Mouse (Mus musculus): ENCODE data around the gene Robo1.

Robo1 gene

DNA sequence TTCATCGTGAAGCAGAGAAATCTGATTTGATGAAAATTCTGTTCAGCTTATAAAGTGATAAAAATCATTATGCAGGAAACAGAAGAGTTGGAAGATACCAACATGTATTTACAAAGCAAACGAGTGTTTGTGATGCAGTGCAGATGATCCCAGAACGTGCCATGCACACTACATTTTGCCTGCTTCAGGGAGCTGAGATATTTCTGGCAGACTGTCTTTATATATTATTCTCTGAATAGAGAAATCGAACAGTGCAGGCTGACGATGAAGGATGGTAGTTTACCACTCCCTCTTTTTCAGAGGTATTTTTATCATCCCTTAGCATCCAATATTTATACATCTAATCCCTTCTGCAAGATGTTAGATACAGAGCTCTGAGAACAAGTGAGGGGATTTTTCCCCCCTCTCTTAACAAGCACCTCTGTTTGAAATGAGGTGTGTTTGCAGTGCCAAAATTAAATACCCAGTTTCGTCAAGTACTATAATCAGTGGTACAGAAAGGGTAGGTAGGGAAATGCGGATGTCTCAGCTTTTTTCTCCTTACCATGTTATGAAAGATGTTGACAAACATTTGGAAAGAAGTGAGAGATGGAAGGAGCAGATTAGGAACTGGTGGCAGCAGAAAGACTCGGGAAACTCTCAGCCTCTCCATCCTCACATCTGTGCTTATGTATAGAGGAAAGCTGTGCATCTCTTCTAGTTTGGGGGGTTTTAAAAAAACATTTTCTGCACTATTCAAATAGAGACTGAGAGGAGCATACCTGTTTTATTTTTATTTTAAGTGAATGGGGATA is at the start of gene Robo1:
TSS of gene Robo1 (plus strand) at position 770 of the 794 bp plus-strand sequence.
- no peak for DNase-seq (ENCODE audit: low spot score in 2 of 2)

DNA sequence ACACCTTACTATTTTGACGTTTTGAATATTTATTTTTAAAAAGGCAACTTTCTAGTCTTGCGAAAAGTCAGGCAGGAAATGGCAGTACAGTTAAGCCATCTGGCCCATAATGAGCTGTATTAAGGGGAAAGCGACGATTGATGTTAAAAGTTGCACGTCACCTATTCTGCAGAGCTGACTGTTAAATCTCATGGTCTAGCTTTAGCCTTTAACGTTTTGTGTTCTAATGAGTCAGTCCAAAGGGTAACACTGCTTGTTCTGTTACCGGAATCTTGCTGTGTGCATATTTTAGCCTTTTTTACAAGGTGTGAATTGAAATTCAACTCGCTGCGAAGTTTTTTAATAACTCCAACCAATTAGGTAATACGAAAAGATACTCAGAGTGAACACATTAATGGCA is 40.3 kb upstream of the Robo1 start:
- DNase-seq (ENCODE audit: low spot score in 2 of 2) = no peak

DNA sequence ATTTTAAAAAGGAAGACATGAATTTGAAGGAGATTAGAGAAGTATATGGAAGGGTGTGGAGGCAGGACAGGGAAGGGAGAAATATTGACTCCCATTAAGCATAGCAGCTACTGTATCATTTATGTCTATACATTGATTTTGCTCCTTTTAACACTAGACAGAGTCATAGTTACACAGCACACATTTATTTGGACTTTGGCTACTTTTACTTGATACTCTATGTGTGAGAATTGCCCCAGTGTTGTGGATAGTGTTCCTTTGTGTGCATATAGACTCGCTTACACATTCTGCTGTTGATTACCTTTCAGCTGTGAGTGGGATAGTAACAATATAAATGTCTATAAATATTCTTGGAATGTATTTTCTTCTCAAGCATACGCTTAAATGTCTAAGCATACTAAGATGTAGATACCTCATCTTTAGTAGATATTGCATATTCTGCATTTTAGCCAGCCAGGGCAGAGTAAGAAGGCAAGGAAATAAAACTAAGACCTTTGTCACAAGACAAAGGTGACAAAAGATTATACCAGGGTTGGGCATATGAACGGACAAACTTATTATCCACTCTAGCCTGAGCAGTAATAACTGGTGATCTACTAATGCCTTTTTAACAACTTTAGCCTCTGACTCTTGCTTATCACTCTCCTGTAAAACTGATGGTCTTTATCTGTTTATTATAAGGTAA is 31.6 kb upstream of the Robo1 start:
- DNase-seq (ENCODE audit: low spot score in 2 of 2) = no peak

- DNase-seq (ENCODE audit: low spot score in 2 of 2) = no peak
Measured at GRCm38 (mm10) chr16:72308331-72308668, 194 bp downstream of the Robo1 start.

DNA sequence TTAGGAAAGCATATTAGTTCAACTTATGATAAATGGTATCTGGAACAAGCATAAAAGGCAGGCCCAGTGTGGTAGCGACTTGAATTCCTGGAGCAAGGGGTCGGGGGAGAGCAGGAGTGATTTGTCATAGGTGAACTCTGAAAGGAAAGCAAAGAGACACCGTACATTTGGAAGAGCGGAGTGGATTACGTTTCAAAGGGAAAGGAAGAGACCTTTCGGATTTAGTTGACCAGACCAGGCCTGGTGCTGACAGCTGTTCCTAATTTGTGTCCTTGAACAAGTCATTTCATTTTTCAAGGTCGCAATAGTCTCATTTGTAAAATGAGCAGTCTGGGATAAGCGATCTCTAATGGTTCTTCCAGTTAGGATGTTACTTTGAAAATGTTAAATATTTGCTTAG is 19.2 kb downstream of the Robo1 start:
- no peak for DNase-seq (ENCODE audit: low spot score in 2 of 2)

GRCm38 (mm10) chr16:72328579-72328978 is 20.5 kb downstream of the Robo1 start:
- DNase-seq (ENCODE audit: low spot score in 2 of 2) = no peak

- no peak for DNase-seq (ENCODE audit: low spot score in 2 of 2)
Measured at GRCm38 (mm10) chr16:72337757-72338156, 29.7 kb downstream of the Robo1 start.

- DNase-seq (ENCODE audit: low spot score in 2 of 2) = no peak
Measured at GRCm38 (mm10) chr16:72350422-72350821, 42.3 kb downstream of the Robo1 start.

- no peak for DNase-seq (ENCODE audit: low spot score in 2 of 2)
Measured at GRCm38 (mm10) chr16:72356515-72357357, 48.6 kb downstream of the Robo1 start.

DNA sequence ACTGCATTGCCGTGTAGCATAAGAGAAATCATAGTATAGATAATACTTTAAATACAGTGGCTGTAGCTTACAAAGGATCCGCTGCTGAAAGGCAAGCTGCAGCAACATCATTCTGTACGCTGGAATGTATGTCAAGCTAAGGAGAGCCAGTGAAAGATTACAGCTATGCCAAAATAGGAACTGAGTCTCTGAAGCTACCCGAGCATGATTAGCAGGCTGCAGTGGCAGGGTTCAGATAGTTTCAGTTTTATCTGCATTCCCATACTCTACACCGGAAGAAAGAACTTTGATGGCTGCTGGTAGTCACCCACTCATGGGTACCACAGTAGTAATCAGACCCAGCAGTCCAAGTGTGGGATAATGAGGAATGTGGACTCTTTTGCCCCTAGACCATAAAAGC is 68.8 kb downstream of the Robo1 start:
- DNase-seq (ENCODE audit: low spot score in 2 of 2) = no peak

DNA sequence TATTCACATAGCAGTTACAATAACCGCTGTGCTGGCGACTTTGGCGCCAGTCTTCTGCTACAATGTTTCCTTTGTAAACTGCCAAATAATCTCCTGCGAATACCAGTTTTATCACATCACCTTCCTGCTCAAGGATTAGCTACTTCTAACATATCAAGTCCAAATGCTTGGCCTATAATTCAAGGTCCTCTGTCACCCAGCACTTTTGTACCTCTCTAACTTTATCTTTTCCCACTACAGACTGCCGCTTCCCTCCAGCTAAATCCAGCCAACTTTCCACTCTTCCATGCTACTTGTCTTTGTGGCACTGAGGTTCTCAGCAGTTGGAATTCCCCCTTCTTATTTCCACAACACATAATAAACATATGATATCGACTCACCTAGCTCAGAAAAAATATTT is 73.7 kb downstream of the Robo1 start:
- no peak for DNase-seq (ENCODE audit: low spot score in 2 of 2)

GRCm38 (mm10) chr16:72383566-72383965 is 75.5 kb downstream of the Robo1 start:
- DNase-seq (ENCODE audit: low spot score in 2 of 2) = no peak

- no peak for DNase-seq (ENCODE audit: low spot score in 2 of 2)
Measured at GRCm38 (mm10) chr16:72393512-72393911, 85.4 kb downstream of the Robo1 start.

GRCm38 (mm10) chr16:72398811-72399210 is 90.7 kb downstream of the Robo1 start:
- DNase-seq (ENCODE audit: low spot score in 2 of 2) = no peak

DNA sequence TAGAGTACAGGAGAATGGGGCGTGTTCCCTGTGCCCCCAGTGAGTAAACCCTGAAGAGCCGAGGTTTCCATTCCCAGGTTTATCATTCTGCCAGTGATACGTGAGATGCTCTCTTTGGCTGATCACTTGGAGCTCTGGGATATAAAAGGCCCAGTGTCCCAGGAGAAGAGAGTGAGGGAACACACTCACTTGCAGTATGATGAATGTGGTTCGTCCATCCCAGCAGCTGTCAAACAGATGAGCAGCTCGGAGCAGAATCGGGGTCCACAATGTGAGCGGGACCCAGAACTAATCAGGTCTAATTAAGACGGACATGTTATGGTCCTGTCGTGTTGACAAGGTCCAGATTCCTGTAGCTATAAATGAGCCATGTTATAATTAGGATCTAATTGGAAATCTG is 94.3 kb downstream of the Robo1 start:
- no peak for DNase-seq (ENCODE audit: low spot score in 2 of 2)

GRCm38 (mm10) chr16:72409820-72410219 is 101.7 kb downstream of the Robo1 start:
- no peak for DNase-seq (ENCODE audit: low spot score in 2 of 2)

GRCm38 (mm10) chr16:72411669-72412270 is 103.7 kb downstream of the Robo1 start:
- no peak for DNase-seq (ENCODE audit: low spot score in 2 of 2)

DNA sequence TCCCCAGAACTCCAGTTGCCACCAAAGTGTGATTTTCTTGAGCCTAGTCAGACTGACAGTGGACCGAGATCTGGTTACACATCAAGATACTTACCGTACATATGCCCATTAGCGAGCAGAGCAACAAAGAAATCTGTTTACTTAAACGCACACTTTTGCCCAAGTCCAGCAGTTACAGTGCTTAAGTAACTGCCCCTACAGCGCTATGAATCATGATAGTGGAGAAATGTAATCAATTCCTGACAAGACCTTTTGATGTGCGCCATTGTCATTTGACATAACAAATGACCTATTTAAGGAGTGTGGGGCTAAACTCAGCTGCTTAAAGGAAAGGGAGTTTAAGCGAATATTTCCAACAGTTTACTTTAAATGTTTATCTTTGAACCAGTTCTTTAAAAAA is 104.8 kb downstream of the Robo1 start:
- DNase-seq (ENCODE audit: low spot score in 2 of 2) = no peak

GRCm38 (mm10) chr16:72419328-72420066 is 111.4 kb downstream of the Robo1 start:
- DNase-seq (ENCODE audit: low spot score in 2 of 2) = no peak

GRCm38 (mm10) chr16:72422426-72422825 is 114.3 kb downstream of the Robo1 start:
- no peak for DNase-seq (ENCODE audit: low spot score in 2 of 2)

DNA sequence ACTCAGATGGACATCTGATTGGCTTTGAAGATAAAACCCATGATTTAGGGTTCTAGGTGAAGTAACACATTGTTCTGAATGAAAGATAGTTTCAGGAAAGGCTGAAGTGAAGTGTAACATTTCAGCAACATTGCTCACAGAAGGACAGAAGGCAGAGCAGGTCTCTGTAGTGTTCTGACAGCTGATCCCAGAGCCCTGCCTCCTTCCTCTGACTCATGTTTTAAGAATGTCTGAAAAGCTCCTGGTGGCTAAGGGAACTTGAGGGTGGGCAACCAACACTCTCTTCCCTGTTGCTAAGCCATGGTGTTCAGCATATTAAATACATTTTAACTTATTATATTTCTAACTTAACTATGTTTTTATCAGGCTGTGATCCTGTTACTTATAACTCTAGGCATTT is 126.3 kb downstream of the Robo1 start:
- no peak for DNase-seq (ENCODE audit: low spot score in 2 of 2)

Measured in frontal cortex, postnatal 10 days (tissue).